ENCODE assay signal across 19 mouse cellular contexts in genomic region chr3:116211639-116212038, GRCm38 (mm10). TPM values are rescaled to one million over a fixed set of nuclear protein-coding genes. Genes with fewer than 3 reads are reported as not detected.
"Had no signal": no experiment of that assay in that cellular context is flagged by ENCODE, and none has a peak within 500 bp of the region (broad histone marks: within the 10 kb centered on the region; RNA-seq: fewer than 3 reads in every experiment).

No protein-coding gene starts in this region.

- H3K27ac ChIP-seq: left cerebral cortex, adult 2 months; liver, embryonic 13.5 days; macrophage; midbrain, embryonic 12.5 days; midbrain, embryonic 15.5 days; neural tube, embryonic 12.5 days; neural tube, embryonic 15.5 days had no signal

- H3K4me1 ChIP-seq: liver, embryonic 13.5 days; midbrain, embryonic 12.5 days; midbrain, embryonic 15.5 days; neural tube, embryonic 12.5 days had no signal

- H3K27me3 ChIP-seq: liver, embryonic 13.5 days; midbrain, embryonic 12.5 days; midbrain, embryonic 15.5 days; neural tube, embryonic 12.5 days; neural tube, embryonic 15.5 days; stomach, embryonic 15.5 days had no signal

- DNase-seq: kidney, adult 18-20 months; kidney, postnatal 10 days; kidney, postnatal 36 days; layer of hippocampus, postnatal 36 days; liver, embryonic 13.5 days; right cerebral cortex, adult 18-20 months; right cerebral cortex, postnatal 14 days; right cerebral cortex, postnatal 4 days; thymus, adult 18-20 months; thymus, postnatal 36 days had no signal

- H3K9ac ChIP-seq: liver, embryonic 13.5 days; midbrain, embryonic 12.5 days; midbrain, embryonic 15.5 days; neural tube, embryonic 12.5 days; neural tube, embryonic 15.5 days; stomach, embryonic 15.5 days had no signal

- H3K9me3 ChIP-seq: liver, embryonic 13.5 days; midbrain, embryonic 12.5 days; midbrain, embryonic 15.5 days; neural tube, embryonic 12.5 days; neural tube, embryonic 15.5 days; stomach, embryonic 15.5 days had no signal

- H3K4me3 ChIP-seq: left cerebral cortex, adult 2 months; liver, embryonic 13.5 days; midbrain, embryonic 12.5 days; midbrain, embryonic 15.5 days; neural tube, embryonic 12.5 days; neural tube, embryonic 15.5 days; stomach, embryonic 15.5 days had no signal

- H3K36me3 ChIP-seq: liver, embryonic 13.5 days; midbrain, embryonic 12.5 days; midbrain, embryonic 15.5 days; neural tube, embryonic 12.5 days; neural tube, embryonic 15.5 days; stomach, embryonic 15.5 days had no signal

- ATAC-seq: intestine, embryonic 16.5 days; midbrain, embryonic 15.5 days had no signal

- H3K4me2 ChIP-seq: liver, embryonic 13.5 days; midbrain, embryonic 12.5 days; midbrain, embryonic 15.5 days; neural tube, embryonic 12.5 days; neural tube, embryonic 15.5 days; stomach, embryonic 15.5 days had no signal

RNA-seq across cellular contexts. Expression of gene Gpr88, which starts 41.7 kb away (rescaled TPM):
- total RNA-seq: liver, adult 2 months had no signal
- polyA plus RNA-seq: liver, adult 2 months; macrophage had no signal
